Mouse (Mus musculus): Measurements from ENCODE around the gene Fstl1.
A peak's percentile ranks its signal among the peaks of the same experiment; 100 is the strongest.

Gene Fstl1

DNA sequence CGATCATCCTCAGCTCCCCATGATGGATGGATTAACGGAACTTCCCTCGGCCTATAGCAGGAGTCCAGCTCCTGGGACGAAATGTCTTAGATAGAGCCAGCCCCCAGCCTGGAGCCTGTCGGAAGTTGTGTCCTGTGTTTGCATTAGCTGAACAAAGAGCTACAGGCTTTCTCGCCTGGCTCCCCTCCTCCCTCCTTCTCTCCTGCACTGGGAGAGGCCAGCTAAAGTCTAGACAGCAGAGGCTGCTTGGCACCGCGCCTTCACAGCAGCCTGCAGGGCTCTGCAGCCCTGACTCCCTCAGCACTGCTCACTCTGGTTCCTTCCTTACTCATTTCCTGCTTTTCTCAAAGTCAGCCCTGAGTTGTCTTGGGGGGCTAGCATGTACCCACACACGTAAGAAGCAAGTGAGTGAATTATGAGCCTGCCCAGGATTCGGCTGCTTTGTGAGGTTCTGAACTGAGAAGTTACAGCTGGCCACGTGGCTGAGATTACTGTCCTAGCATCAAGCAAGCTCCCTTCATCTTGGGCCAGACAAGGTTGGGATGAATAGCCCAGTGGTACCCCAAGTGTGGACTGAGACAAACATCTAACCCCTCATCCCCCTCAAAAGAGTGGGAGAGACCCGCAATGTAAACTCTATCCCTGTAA, 11.8 kb downstream of the Fstl1 start:
- no peak for DNase-seq (ENCODE audit: low read depth)

DNA sequence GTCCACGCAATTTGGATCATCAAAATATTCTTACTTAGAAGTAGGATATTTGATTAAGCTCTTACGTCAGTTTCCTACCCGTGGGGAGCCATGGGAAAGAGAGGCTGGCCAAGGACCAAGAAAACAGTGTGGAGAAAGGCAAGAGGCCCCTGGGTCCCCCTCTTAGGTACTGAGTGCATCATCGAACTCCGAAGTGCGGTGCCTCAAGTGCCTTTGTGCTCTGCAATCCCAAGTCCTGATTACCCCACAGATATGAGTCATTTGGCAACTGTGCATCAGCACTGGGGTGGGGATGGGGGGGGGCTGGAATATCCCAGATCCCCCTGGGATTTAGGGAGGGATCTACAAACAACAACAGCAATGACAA, 12.3 kb downstream of the Fstl1 start:
- no peak for DNase-seq (ENCODE audit: low read depth)

DNA sequence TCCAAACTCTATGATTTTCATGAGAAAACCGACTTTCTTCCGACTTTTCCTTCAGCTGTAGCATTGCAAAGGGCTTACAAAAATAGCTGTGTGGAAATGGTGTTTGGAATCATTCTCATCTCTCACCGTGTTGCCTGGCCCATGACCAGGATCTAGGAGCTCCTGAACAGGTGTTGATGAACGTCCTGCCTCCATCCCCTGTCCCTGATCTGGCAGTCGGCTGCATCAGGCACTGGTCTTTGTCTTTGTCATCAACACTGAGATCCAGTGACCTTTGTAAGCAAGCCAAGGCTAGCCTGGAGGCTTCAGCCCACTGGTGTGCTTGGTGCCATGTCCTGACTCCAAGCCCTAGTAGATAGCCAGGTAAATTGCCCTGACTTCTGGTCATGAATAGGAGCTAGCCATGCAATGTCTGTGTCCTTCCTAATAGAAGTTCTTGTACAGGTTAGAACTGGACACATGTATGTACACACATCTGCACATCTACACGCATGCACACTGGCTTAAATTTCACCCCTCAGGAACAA, 12.8 kb downstream of the Fstl1 start:
- no peak for DNase-seq (ENCODE audit: low read depth)

DNA sequence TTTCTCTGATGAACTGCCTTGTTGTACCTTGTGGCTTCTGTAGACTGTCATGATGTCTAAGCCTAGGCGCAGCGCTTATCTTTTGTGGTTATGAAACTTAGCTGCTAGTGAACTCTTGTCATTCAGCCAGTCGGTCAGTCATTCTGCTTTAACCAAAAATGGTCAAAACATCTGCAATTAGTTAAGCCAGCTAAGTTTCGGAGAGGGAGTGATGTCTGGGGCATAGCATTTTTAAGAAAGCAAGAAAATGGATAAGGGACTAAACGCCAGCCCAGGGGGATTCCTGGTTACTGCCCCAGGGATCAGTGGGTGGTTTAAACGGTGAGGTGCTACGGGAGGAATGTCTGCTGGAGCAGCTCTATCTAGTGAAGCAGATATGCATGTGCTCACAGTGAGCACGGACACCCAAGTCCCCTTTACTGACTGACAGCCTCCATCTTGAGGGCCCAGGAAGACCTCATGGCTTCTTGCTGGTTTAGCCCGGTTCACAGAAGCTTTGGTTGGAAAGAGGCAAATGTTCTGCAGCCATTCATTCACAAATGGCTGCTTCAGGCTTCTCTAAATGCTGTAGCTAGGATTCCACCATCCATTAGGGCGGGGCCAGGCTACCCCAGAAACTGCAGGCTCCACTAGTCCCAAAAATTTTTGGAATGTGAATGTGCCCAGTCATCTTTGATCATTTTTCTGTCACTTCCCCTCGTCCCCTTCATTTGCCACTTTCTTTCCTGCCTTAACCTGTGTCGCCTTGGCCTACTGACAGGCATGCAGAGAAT, 13.5 kb downstream of the Fstl1 start:
- no peak for DNase-seq (ENCODE audit: low read depth)

DNA sequence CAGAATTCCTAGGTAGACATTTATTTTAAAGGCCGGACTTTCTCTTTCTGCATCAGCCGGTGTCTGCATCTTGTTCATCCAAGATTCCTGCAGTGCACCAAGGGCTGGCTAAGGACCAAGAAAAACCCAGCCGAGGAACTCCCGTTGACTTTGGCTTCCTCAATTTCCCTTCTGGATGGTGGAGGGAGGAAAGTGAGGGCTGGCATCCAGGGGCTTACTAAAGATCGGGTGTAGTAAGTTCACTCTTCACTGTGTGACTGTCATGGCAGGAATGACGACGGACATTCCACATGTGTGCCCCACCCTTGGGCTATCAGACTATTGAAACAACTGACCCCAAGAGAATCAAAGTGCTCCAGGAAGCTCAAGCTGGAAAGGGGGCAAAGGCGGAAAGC, 14.1 kb downstream of the Fstl1 start:
- no peak for DNase-seq (ENCODE audit: low read depth)

DNA sequence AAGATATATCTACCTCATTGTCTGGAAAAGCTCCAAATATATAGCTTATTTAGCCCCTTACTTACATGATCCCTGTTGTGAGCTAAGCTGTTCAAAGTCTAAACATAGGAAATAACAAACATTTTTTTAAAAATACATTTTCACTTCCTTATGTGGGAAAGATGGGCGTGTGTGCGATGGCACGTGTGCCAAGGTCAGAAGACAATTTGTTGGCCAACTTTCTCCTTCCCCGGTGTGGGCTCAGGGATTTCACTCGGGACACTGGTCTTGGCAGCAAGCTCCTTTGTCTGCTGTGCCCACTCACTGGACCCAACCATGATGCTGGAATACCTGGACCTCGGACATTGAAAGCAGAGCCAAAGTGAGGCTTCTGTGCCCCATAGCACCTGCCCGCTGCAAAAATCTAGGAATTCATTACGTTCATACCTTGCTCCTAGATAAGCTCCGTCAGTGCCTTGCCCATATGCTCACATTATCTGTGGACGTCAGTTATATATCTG, 19.0 kb downstream of the Fstl1 start:
- DNase-seq (ENCODE audit: low read depth) = no peak

DNA sequence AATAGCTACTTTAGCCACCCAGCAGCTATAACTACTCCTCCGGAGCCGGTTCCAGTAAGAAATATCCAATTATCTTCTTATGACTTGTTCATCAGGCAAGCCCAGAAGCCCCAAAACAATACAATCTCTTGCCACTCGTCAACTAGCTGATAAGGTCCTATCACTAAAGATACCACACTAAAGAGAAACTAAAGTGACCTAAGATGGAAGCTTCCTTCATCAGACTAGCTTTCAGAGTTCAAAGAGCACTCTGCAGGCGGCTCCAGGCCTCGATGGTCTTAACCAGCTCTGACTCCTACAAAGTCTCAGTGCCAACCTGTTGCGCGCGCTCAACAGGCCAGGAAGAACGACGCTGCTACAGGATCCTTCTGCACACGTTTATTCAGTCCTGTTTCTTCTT, 19.6 kb downstream of the Fstl1 start:
- no peak for DNase-seq (ENCODE audit: low read depth)

DNA sequence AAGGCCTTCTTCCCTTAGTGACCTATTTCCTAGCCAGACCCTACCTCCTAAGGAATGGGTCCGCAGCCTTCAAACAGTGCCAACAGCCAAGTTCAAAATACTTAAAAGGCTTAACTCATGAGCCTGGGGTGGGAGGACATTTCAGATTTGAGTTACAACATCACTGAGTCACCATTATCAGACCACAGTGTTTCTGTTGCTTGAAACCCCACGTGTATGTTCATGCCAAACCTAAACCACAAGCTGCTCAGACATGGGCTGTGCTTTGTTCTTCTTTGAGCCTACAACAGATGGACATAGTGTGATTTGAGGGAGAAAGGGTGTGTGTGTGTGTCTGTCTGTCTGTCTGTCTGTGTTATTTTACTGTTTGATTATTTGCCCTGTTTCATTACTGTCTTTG, 24.4 kb downstream of the Fstl1 start:
- no peak for DNase-seq (ENCODE audit: low read depth)

DNA sequence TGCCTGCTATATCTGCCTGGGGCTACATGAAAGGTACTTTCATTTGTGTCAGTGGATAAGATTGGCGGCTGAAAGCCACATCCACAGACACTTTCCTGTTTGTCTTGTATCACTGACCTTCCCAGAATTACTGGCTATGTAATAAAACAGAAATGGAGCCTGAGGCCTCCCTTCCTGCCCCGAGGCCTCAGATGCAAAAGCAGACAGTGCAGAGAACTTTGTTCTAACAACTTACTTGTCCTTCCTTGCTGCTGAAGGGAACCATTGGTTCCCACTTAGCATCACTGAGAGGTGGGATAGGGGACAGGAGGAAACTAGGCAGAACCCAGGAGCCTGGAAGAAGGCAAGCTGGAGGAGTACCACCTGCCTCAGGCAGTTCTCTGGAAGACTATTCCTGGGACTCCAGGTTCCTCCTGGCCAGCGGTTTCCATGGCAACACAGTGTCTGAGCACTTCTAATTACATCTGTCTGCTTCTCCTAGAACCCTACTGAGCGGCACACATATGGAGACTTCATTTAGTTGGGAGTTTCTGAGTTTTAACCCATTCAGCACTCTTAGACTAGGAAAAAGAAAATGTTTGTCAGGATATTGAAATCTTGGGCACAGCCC, 26.1 kb downstream of the Fstl1 start:
- DNase-seq (ENCODE audit: low read depth) = no peak

DNA sequence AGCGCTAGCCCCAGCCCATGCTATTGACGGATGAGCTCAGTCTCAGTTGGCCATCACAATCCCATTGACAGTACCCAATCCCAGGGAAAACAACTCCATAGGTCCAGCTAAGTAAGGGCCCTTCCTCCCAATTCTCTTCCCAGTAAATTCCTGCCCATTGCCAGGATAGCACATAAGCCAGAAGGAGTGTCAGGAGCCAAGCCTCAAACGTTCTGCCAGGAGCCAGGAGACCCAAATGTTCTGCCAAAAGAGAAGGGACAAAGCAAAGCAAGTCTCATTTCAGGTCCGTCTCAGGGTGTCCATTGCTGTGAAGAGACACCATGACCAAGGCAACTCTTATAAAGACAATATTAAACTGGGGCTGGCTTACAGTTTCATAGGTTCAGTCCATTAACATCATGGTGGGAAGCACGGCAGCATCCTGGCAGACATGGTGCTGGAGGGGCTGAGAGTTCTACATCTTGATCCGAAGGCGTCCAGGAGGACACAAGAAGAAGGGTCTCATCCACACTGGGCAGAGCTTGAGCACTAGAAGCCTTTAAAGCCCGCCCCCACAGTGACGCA, 26.8 kb downstream of the Fstl1 start:
- no peak for DNase-seq (ENCODE audit: low read depth)

DNA sequence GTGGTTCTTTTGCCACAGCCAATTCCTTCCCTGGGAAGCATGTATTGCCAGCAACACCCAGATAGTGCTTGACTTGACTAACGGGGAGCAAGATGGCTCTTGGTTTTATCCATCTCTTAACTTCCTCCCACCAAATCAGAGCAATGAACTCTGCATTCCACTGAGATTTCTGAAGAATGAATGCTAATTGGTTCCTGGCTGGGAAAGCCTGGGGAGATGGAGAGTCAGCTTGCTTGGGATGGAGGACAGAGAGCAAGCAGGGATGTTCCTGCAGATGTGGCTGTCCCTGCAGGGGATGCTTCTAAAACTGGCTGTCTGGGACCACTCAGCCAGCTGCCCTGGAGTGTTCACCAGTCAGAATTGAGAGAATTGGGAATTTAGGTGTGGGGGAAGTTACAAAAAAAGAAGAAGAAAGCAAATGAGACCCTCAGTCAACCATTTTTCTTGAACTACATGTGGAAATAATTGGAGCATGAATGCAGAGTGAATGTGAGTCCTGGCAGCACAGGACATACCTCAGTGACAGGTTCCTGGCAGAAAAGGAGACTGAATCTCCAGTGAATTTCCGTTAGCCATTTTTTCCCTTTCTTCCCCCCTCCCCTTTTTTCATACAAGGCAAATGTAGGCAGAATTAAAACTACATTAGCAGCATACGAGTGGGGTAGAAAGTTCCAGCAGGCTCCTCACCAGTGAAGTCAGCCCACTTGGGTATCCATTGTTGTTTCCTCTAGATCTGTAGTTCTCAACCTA, 29.2 kb downstream of the Fstl1 start:
- no peak for DNase-seq (ENCODE audit: low read depth)

DNA sequence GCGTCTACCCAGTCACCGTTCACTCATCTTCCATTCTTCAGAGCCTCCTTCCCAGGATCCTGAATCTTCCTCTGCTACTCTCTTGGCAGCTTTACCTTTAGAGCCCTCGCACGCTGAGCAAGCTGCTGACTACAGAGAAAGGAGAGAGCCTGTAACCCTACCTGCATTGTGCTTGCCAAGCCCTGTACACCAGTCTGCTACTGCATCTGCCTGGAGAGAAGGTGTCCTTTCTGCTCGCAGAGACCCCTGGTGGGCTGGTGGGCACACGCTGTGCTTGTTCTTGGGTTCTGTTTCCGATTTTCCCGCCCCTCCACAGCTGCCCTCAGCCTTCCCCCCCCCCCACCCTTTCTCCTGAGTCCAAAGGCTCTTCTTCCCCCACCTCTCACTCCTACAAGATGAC, 30.6 kb downstream of the Fstl1 start:
- DNase-seq (ENCODE audit: low read depth) = no peak

DNA sequence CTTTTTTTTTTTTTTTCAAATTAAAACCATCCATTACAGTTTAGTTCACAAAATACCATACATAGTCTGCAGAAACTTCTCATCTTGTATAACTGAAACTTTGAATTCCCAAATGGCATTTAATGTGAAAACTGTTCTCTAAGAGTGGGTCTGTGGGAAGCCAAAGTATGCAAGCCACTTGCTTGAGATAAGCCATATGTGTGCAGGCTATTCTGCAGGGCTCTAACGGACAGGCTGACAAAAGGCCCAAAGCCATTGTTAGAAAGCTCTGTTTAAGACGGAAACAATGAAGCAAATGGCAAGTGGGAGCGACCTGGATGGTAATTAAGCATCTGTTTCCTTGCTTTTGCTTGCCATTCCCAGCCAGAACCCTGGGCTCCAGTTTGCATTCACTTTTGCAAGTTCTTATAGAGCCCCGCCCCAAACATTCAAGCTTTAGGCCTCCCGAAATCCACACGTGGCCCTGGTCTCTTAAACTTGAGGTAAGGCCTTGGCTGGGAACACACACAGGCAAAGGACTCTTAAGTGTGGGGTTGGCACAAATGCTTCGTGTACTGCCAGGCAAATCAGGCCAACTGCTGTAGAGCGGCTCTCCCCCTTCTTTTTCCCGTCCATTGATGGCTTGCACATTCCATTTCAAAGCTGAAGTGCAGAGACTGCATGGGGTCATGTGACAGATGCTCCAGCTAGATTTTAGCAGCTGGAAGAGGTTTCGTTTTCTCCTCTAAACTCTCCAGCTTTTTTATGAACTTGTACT, 32.4 kb downstream of the Fstl1 start:
- no peak for DNase-seq (ENCODE audit: low read depth)

DNA sequence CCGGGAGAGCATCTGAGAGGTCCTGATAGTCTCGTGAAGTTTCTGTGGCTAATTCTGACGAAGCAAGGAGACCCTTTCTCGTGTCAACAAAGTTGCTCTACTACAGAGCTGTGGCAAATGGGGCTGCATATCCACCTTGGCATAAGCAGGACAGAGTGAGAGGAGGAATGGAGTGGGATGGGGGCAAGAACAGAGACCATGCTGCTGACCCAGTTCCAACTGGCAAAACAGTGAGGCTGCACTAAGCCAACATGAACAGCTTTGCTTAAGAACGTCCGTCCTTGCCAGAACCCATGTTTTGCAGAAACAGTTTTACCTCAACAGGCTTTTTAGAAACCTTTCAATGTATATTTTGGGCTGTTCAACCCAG, 32.9 kb downstream of the Fstl1 start:
- DNase-seq (ENCODE audit: low read depth) = no peak

DNA sequence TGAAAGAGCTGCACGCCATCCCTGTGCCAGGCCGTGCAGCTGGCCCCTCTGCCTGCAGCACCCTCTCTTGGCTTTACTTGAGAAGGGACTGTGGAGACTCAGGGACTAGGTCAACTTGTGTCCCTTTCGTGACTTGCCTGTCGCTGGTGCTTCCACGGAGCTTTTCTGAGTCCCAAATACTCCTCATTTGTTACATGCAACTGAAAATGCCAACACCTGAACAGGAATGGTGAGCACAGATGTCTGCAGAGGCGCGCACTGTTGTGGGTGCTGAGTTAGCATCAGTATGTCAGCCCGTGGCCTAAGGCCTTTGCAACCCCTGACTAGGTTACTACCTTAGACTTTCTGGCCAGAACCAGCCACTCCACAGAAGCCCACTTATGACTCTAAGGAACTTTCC, 35.2 kb downstream of the Fstl1 start:
- no peak for DNase-seq (ENCODE audit: low read depth)

DNA sequence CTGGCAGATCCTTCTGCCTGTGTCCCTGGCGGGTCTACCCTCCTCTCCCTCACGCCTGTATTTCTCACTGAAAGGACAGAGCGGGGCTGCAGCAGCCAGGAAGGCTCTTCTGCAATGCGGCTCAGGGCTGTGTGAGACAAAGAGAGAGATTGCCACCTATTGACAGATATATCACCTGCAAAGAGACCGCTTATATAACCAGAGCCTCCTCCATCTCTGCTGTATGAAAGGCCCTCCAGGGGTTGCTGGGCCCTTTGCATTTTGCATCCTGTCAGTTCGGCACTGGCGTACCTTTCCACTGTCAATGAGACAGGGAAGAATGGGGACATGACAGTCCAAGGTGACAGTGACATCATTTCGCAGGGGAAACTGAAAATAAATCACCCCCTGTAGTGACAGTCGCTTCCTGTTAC, 35.8 kb downstream of the Fstl1 start:
- peak; percentile 2 for DNase-seq (ENCODE audit: low read depth)

DNA sequence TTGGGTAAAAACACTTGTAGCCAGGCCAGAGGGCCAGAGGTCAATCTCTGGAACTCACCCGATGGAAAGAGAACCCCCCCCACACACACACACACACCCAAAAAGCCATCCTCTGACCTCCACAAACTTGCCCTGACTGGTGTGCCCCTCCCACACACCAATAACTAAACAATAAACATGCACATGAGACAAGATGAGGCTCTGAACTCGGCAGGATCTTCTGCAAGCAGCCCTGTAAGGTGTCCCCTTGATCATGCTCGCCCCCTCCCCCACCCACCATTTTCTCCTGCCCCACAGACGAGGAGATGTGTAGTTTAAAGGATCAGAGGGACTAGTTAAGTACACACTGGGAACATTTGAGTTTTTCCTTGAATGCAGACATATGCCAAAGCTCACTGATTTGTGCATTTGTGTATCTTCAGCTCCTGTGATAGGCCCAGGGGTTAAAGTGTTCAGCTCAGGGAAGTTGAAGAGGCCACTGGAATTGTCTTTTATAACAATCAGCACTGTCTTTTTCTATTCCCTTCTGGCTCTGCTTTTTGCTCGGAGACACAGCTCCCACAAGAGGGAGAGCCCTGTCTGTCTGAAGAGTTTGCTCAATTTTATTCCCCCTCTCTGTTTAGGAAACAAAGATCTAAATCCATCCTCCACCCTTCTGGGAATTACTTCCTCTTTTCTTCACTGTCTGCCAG, 37.2 kb downstream of the Fstl1 start:
- DNase-seq (ENCODE audit: low read depth) = no peak

DNA sequence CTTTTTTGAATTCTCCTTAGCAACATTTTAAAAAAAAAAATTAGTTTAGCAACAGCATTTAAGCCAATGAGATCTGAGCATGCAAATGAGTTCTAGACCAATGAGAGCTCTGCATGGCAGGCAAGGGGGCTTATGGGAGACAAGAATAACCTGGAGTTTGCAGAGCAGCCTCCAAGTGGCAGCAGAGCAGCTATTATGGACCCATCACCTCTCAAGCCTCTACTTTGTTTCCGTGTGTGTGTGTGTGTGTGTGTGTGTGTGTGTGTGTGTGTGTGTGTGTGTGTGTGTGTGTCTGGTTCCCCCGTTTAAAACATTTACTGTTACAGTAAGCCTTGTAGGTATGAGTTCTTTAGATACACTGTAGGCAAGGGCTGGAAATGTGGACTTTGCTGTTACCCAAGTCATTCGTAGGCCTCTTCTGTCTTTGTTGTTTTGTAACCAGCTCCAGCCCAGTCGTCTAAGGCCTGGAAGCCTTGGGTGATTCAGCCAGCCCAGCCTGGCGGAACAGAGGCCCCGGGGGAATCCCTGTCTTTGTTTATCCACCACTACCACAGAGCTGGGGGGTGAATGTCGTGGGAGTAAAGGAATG, 37.8 kb downstream of the Fstl1 start:
- DNase-seq (ENCODE audit: low read depth) = peak; percentile 48

DNA sequence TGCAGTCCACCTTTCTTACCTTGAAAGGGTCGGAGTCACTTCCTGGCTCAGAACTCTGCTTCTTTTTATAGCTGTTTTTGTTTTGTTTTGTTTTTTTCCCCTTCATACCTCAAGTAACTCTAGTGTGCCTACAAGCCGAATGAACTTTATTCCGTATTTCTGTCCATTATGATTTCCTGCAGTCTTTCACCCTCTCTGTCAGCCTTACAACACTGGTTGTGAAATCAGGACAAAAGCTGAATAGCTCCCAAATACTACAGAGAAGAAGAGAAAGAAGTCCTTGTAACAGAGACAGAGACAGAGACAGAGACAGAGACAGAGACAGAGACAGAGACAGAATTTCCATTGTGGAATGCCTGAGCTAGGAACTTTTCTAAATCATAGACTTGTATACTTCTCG, 41.3 kb downstream of the Fstl1 start:
- DNase-seq (ENCODE audit: low read depth) = no peak

DNA sequence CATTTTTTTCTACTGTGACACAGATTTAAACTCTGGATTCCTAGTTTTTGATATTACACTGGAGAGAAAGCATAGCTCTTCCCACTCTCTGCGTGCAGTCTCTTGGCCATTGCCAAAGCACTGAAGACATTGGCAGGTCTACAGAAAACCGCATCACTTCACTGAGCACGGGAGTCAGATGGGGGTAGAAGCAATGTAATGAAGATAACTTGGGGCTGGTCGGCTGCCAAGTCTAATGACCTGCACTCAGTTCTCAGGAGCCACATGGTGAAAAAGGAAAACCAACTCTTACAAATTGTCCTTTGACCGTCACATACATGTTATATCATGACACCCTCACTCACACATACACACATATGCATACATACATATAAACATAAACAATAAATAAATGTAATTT, 47.3 kb downstream of the Fstl1 start:
- DNase-seq (ENCODE audit: low read depth) = no peak

All from induced T-regulatory cell, adult 2 months (primary cell).